Mouse (Mus musculus): ENCODE measurements at regions not wholly inside any gene's neighbourhood (a gene's known extent, or its start where the extent isn't known, plus 50 kb on each side); places are given as distances from the start of the nearest gene placed in this dataset.

GRCm38 (mm10) chr10:9569277-9569676 lies 105.7 kb downstream of the Samd5 start:
- in situ Hi-C loops (cut with MboI, MseI): no loop called here

- in situ Hi-C loops (cut with MboI, MseI): no loop called here
These were observed 117.4 kb downstream of the Samd5 start for GRCm38 (mm10) chr10:9557517-9558065.

GRCm38 (mm10) chr10:9557092-9557491 lies 117.9 kb downstream of the Samd5 start:
- in situ Hi-C loops (cut with MboI, MseI): no loop called here

- in situ Hi-C loops (cut with MboI, MseI): no loop called here
These were observed 121.1 kb downstream of the Samd5 start for GRCm38 (mm10) chr10:9553946-9554345.

GRCm38 (mm10) chr10:9549913-9550709 lies 124.9 kb downstream of the Samd5 start:
- in situ Hi-C loops (cut with MboI, MseI): no loop called here

GRCm38 (mm10) chr10:9545807-9546206 lies 129.2 kb downstream of the Samd5 start:
- in situ Hi-C loops (cut with MboI, MseI): no loop called here

- in situ Hi-C loops (cut with MboI, MseI): no loop called here
These were observed 130.8 kb downstream of the Samd5 start for GRCm38 (mm10) chr10:9544041-9544786.

GRCm38 (mm10) chr10:9541579-9541978 lies 133.4 kb downstream of the Samd5 start:
- in situ Hi-C loops (cut with MboI, MseI): no loop called here

GRCm38 (mm10) chr10:9537686-9538085 lies 137.3 kb downstream of the Samd5 start:
- in situ Hi-C loops (cut with MboI, MseI): no loop called here

- in situ Hi-C loops (cut with MboI, MseI): no loop called here
These were observed 140.5 kb downstream of the Samd5 start for GRCm38 (mm10) chr10:9534552-9534951.

GRCm38 (mm10) chr10:9533283-9533682 lies 141.7 kb downstream of the Samd5 start:
- in situ Hi-C loops (cut with MboI, MseI): no loop called here

- in situ Hi-C loops (cut with MboI, MseI): no loop called here
These were observed 143.1 kb downstream of the Samd5 start for GRCm38 (mm10) chr10:9531931-9532330.

- in situ Hi-C loops (cut with MboI, MseI): no loop called here
These were observed 145.6 kb downstream of the Samd5 start for GRCm38 (mm10) chr10:9529408-9529807.

- in situ Hi-C loops (cut with MboI, MseI): no loop called here
These were observed 146.9 kb downstream of the Samd5 start for GRCm38 (mm10) chr10:9528066-9528465.

- in situ Hi-C loops (cut with MboI, MseI): no loop called here
These were observed 165.1 kb downstream of the Samd5 start for GRCm38 (mm10) chr10:9509764-9510390.

GRCm38 (mm10) chr10:9509092-9509671 lies 165.8 kb downstream of the Samd5 start:
- in situ Hi-C loops (cut with MboI, MseI): no loop called here

- in situ Hi-C loops (cut with MboI, MseI): no loop called here
These were observed 171.2 kb downstream of the Samd5 start for GRCm38 (mm10) chr10:9503569-9504493.

GRCm38 (mm10) chr10:9498550-9498949 lies 176.5 kb downstream of the Samd5 start:
- in situ Hi-C loops (cut with MboI, MseI): no loop called here

- in situ Hi-C loops (cut with MboI, MseI): no loop called here
These were observed 178.0 kb downstream of the Samd5 start for GRCm38 (mm10) chr10:9497021-9497420.

GRCm38 (mm10) chr10:9495143-9495651 lies 179.8 kb downstream of the Samd5 start:
- in situ Hi-C loops (cut with MboI, MseI): no loop called here
